Mouse (Mus musculus) spleen, adult 18-20 months (tissue): ENCODE measurements around the gene Igsf23.
"Not testable (repeated sequence)": the region's sequence is repeated elsewhere in the genome, so short reads cannot be mapped to it uniquely, and the experiment has no call there.

Source experiments
- DNase-seq, 2 experiments: peaks; one replicate each; pipeline ENCODE4 v3.0.0; 2022; ENCODE audit warnings: mixed read lengths in 2 of 2

Igsf23 gene

GRCm38 (mm10) chr7:19950589-19950988 is at the start of gene Igsf23:
Igsf23 (minus strand) TSS chr7:19950756.
- no peak for DNase-seq

DNA sequence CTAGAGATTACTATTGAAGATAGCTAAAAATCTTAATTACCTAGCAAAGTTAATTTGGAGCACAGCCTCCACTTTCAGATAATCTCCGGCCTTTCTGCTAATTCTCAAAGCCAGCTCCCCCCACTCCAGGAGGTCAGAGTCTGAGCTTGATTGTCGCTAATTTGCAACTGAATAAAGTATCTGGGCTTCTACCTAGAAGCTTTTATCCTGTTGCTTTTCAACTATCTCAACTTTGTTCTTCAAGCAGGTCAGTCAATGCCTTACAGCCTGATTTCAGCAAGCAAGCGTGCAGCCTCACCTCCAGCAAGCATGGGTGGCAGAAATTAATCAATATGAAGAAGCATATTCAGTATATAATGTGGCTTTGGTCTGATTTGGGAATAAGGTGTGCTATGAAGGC is 46.2 kb upstream of the Igsf23 start:
- not testable (repeated sequence) for DNase-seq

- not testable (repeated sequence) for DNase-seq
Observed at GRCm38 (mm10) chr7:19991165-19991564, 40.6 kb upstream of the Igsf23 start, which contains the start of gene Nlrp9b. Nlrp9b (plus strand) TSS chr7:19991465.

- DNase-seq, result no peak
Observed at GRCm38 (mm10) chr7:19971516-19971915, 21.0 kb upstream of the Igsf23 start.

DNA sequence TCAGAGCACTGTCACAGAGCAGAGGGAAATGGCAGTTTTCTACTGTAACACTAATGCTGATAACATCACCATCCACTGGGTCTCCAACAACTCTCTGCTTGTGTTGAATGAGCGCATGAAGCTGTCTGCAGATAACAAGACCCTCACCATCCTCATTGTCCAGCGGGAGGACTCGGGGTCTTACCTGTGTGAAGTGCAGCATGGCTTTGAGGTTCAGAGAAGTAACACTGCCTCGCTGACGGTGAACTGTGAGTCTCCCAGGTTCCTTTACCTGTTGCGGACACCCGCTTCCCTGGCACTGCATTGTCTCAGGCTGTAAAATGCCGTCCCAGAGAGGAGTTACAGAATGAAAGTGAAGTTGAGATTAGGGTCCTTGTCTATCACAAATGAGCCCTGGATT is 19.6 kb upstream of the Igsf23 start:
- no peak for DNase-seq

DNA sequence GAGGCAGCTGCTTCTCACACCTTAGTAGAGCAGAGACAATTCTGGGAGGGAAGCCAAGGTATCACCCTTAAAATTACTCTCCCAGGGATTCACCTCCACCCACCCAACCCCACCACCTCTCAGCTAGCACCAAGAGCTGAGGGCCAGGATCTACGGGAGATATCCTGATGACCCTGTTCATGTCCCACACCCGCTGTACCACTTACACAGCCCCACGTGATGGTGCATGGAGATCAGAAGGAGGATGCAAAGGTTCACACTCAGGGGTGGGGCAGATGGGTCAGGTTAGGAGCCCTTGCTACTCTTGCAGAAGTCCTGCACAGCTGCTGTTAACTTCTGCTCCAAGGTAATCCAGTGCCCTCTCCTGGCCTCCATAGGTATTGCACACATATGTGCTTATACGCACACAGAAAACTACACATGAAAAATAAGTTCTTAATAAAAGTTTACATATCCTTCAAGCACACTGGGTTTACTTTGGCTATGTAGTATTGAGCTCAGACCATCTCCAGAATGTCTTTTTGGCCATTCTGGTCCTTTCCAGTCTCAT is 19.1 kb upstream of the Igsf23 start:
- no peak for DNase-seq

GRCm38 (mm10) chr7:19969106-19969505 is 18.6 kb upstream of the Igsf23 start:
- no peak for DNase-seq

DNA sequence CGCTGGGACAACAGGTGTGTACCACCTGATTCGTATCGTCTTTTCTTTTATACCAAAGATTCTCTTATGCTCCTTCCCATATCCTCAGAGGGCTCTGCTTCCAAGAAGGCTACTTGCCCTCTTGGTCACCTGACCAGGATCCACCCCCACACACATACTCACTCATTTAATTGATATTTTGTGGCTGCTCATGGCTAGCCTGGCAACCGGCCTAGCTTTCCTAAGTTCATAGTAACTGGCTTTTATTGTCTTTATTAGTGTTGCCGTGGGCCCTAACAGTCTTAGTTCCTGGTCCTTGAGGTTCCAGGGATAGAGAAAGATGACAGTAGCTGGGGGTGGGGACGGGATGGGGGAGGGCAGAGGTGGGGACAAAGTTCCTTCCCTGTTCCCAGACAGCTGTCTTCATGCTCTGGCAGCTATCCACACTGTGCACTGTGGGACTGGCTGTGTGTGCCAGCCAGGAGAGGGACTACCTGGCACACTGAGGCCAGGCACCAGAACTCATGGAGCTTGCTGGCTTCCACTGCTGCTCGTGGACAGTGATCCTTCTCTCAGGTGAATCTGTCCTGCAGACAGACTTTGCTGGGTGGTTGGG is 14.5 kb upstream of the Igsf23 start, which contains the start of gene Ceacam20:
Ceacam20 (plus strand) TSS at position 428 of the 595 bp plus-strand sequence.
- no peak for DNase-seq

DNA sequence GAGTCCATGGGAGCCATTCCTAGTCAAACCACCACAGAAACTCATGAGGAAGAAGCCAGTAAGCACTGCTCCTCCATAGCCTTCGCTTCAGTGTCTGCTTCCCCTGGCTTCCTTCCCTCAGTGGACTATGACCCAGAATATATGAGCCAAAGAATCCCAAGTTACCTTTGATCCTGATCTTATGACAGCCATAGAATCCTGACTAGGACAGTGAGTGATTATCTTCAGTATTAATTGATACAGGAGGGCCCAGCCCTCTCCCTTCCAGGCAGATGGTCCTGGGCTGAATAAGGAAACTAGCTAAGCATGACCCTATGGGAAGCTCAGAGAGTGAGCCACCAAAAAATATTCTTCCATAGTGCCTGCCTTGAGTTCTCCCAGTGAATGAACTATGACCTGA is 11.9 kb upstream of the Igsf23 start:
- DNase-seq, result no peak

DNA sequence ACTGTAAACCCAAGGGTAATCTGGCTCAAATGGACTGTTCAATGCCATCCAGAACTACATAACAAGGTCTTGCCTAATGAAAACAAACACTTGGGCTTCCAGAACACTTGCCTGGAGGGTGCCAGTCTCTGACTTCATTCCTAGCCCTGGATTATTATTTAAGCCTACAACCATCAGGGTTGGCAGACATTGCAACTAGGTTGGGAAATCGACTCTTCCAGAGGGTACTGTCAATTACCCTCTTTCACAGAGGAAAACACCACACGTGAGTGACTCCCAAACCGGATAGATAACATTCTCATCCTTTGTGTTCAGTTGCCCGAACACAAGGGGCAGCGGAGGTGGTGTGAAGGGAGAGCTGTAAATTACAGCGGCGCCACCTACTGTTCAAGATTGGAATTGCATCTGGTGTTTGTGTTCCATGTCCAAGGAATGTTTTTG is 5.8 kb upstream of the Igsf23 start:
- peak; percentile 56 to 88 for DNase-seq

- DNase-seq, result no peak
Observed at GRCm38 (mm10) chr7:19955861-19956260, 5.3 kb upstream of the Igsf23 start.

GRCm38 (mm10) chr7:19953054-19953453 is 2.5 kb upstream of the Igsf23 start:
- no peak for DNase-seq

DNA sequence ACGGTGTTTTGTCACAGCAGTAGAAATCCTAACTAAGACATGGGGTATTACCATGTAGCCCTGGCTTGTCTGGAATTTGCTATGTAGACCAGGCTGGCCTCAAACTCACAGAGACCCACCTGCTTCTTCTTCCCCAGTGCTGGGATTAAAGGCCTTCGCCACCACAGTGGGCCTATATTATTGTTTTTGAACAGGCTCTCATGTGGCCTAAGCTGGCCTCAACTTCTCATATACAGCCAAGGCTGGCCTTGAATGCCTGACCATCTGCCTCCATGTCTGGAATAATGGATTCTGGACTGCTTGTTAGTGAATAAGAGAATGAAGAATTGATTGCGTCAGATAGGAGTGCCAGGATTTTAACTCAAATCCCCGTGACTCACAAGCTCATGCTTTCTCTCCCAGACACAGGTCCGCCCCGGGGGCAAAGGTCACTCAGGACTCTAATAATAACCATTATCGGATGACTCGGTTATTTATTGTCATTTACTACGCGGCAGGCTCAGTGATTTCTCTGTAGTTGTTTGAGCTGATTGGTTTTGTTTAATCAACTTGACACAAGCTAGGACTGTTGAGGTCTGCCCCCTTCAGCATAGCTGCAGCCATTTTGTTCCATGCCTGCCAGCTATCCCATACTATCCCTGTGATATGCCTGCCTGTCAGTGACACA is 1.9 kb upstream of the Igsf23 start:
- no peak for DNase-seq

DNA sequence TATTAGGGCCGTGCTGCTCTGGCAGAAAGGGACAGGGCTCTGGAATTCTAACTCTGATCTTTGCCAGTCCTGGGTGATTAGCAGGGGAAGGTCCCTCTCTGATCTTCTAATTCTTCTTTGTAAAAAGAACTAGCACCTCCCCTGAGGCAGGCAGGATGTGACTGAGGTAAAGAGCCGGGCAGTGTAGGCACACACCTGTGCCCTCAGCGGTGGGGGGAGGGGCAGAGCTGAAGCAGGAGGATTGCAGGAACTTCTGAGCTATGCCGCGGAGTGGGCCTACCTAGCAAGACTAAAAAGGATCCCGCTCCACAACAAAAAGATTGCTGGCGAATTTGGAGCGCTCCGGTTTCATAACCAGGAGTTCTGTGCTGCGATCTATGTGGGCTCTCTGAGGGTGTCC is 560 bp downstream of the Igsf23 start:
- peak in 1 of 2 experiments; percentile 13 for DNase-seq

- DNase-seq, result no peak
Observed at GRCm38 (mm10) chr7:19948956-19949355, 1.6 kb downstream of the Igsf23 start.

- DNase-seq, result no peak
Observed at GRCm38 (mm10) chr7:19945821-19946515, 4.6 kb downstream of the Igsf23 start.

GRCm38 (mm10) chr7:19945201-19945600 is 5.4 kb downstream of the Igsf23 start:
- no peak for DNase-seq

GRCm38 (mm10) chr7:19944709-19945108 is 5.8 kb downstream of the Igsf23 start:
- DNase-seq, result no peak

DNA sequence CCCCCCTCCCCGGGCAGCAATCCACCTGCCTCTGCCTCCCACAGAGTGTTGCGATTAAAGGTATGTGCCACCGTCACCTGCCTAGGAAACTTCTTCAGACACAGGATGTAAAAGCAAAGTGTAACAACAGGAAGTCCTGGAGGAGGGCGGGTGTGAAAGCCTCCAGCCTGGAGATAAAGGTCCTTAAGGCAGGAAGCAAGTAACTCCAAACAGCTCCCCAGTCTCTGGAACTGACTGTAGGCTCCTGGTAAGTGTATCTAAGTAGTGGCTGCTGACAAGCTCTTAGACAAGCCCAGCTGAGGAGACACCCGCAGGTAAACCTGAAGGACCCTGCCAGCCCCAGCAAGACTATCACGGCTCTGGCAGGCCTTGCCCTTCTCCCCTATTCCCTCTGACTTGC is 10.3 kb downstream of the Igsf23 start:
- DNase-seq, result no peak

GRCm38 (mm10) chr7:19939555-19940235 is 10.9 kb downstream of the Igsf23 start:
- peak; percentile 28 to 31 for DNase-seq

DNA sequence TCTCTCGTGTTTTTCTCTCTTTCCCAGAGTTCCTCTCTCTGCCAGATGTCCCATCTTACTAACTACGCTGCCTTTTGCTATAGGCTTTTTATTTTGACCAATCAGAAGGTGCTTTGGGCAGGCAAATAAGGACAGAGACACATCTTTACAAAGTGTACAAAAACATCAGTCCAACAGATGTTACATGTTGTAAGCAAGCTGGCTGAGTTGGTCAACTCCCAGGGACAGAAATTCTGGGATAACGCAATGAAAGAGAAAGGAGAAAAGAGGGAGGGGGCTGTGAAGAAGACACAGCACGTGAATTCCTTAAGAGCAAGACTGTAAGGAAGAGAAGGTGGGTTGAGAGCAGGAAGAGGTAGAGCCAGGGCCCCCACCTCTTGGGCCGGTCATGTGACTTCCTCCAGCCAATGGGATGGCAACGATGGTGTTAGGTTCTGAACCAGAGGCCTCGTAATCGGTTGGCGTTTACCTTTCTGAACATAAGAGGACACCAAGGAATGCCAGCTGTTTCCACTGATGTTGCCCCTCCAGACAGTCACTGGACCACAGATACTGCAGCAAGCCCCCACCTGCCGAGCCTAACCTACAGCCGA is 13.2 kb downstream of the Igsf23 start:
- no peak for DNase-seq

DNA sequence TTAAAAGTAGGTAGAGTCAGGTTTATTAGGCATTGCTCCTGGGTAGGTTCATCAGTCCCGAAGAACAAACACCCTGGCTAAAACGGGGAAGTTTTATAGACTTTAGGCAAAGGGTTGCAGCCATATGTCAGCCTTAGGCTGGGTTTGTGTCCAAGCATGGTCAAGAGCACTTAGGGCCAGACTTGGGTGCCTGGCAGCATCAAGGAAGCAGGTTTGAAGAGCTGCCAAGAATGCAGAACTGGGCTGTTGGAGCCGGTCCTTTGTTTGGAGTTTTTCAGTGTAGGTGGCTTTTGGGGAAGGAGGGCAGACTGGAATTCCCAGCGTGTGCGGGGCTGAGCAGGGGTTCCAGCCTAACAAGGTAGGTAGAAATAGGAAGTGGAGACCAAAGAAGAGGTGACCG is 14.6 kb downstream of the Igsf23 start:
- DNase-seq, result no peak
